Mouse (Mus musculus): Measurements from ENCODE around the gene Slfn4. TPM values are rescaled to one million over a fixed set of nuclear protein-coding genes. Genes with fewer than 3 reads are reported as not detected.

Gene Slfn4
- 5.8 and 10.8 TPM in 2 replicates for polyA plus RNA-seq (2012; rRNA removed)

GRCm38 (mm10) chr11:83174948-83175539 lies at the start of gene Slfn4:
TSS of gene Slfn4 (plus strand) at chr11:83175186.

GRCm38 (mm10) chr11:83191134-83191893 lies 16.3 kb downstream of the Slfn4 start, which contains the start of gene Slfn3:
TSS of gene Slfn3 (plus strand) at chr11:83191330.

Other genes with a start within 250 kb of the Slfn4 start
- 0.74 and 2.1 TPM in 2 replicates for gene Slfn5, start 223.8 kb upstream of the Slfn4 start, polyA plus RNA-seq (2012; rRNA removed)
- gene Slfn9, start 183.4 kb upstream of the Slfn4 start, polyA plus RNA-seq (2012; rRNA removed) = 0.97 and 1.2 TPM in 2 replicates
- gene Slfn8, start 154.4 kb upstream of the Slfn4 start, polyA plus RNA-seq (2012; rRNA removed) = 0.23 and 0.30 TPM in 2 replicates
- 2.1 and 2.2 TPM in 2 replicates for gene Slfn2, start 110.1 kb upstream of the Slfn4 start, polyA plus RNA-seq (2012; rRNA removed)
- gene Slfn1, start 58.3 kb upstream of the Slfn4 start, polyA plus RNA-seq (2012; rRNA removed) = 0.15 and 0.20 TPM in 2 replicates
- 0.07 and 0.15 TPM in 2 replicates for gene Slfn3, start 16.1 kb downstream of the Slfn4 start, polyA plus RNA-seq (2012; rRNA removed)
- gene Slfn14, start 111.5 kb downstream of the Slfn4 start, polyA plus RNA-seq (2012; rRNA removed) = not detected in 2 replicates
- gene Ap2b1, start 123.8 kb downstream of the Slfn4 start, polyA plus RNA-seq (2012; rRNA removed) = 25.1 and 28.0 TPM in 2 replicates
- gene Pex12, start 127.4 kb downstream of the Slfn4 start, polyA plus RNA-seq (2012; rRNA removed) = 7.2 and 7.7 TPM in 2 replicates
- 1.7 and 2.9 TPM in 2 replicates for gene Rasl10b, start 234.0 kb downstream of the Slfn4 start, polyA plus RNA-seq (2012; rRNA removed)

Measured in colon, adult 2 months (tissue).